Mouse (Mus musculus) cortical plate, adult 2 months (tissue): Measurements from ENCODE around the gene Stk11. TPM values are rescaled to one million over a fixed set of nuclear protein-coding genes. Genes with fewer than 3 reads are reported as not detected.
A peak's percentile ranks its signal among the peaks of the same experiment; 100 is the strongest.

Experiments
- H3K27ac ChIP-seq: fragments of 200-500 bp; 2 replicates; pipeline ENCODE4 v1.5.1; 2012; ENCODE audit warnings: low read length, control low read depth, inconsistent platforms; ENCODE audit not compliant: insufficient read depth
- H3K4me1 ChIP-seq: fragments of 200-500 bp; 2 replicates; pipeline ENCODE4 v1.6.1; 2011; ENCODE audit warnings: low read length; ENCODE audit not compliant: control insufficient read depth, insufficient read depth
- H3K4me3 ChIP-seq: fragments of 200-500 bp; 2 replicates; pipeline ENCODE4 v1.5.1; 2011; ENCODE audit warnings: mild to moderate bottlenecking, low read length, control low read depth; ENCODE audit not compliant: insufficient read depth
- CTCF ChIP-seq: fragments of 200-500 bp; IDR thresholded peaks from 2 replicates; pipeline ENCODE4 v1.5.1; 2011; ENCODE audit warnings: mild to moderate bottlenecking, control low read depth, low read length; ENCODE audit not compliant: insufficient read depth; ENCODE audit errors: extremely low read depth
- POLR2A ChIP-seq: fragments of 200-500 bp; IDR thresholded peaks from 2 replicates; pipeline ENCODE4 v1.6.1; 2011; ENCODE audit warnings: mild to moderate bottlenecking, low read length, control low read depth; ENCODE audit not compliant: insufficient read depth; ENCODE audit errors: extremely low read depth
- polyA plus RNA-seq: library from polyadenylated mRNA; depleted of rRNA; stranded (reverse); fragments of >200 nt; gene quantifications from 2 replicates; pipeline ENCODE4 v1.2.3, GENCODE M21; 2012

Gene Stk11
- polyA plus RNA-seq, 1 experiment = 94.2 TPM

DNA sequence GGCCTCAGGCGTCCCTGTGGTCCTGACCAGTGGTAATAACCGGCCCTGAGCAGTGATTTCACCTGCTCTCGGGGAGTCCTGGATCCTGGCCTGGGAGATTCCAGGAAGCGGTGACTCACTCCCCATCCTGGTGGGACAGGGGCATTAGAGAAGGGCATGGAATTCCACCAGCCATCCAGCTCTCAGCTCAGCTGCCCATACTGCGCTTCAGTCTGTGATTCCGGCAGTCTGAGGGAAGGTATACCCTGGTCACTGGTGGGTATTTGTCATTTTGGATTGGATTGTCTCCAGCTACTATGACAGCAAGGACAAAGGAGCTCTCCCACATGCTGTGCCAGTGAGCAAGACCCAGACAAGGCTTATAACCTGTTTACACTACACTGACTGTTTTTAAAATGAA lies 7.9 kb upstream of the Stk11 start:
- H3K4me3 ChIP-seq = no peak overlapping the region
- no peak overlapping the region for H3K27ac ChIP-seq
- H3K4me1 ChIP-seq = no peaks in the 10 kb centered on the region
- TF ChIP-seq POLR2A (no peak), CTCF (no peak)

DNA sequence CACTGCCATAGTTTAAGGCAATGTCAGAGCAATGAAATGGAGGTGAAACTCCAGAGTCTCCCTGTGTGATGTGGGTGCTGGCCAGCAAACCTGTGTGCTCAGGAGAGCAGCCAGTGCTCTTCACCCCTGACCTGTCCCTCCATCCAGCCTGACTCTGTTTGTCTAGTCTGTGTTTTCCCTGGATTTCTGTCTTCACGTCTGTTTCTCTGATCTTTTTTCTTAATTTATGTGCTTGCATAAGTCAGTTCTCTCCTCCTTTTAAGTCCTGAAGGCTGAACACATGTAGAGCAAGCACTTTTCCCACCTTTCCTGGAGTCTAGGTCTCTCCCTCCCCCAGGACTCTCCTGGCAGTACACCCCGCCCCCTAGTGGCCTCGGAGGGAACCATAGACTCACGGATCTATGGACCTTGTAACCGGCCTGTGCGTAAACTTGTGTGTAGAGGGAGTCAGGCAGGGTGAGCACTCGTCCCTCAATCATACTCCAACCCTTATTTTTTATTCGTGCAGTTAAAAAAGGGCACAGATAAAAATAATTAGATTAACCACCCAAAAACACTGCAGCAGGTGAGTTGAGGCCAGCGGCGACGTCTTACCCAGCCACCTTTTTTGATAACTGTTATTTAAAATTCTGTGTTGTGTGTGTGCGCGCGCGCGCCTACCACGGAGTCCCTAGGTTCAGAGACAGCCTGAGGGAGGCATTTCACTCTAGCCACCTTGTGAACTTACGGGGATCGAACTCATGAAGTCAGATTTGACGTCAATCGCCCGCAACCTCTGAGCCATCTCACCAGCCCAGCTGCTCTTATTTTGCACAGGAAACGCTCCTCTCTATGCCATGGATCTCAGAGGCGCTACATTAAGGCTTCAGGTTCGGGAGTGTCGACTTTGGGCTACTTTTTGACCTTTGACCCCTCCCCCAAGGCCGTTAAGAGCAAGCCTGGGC lies 990 bp upstream of the Stk11 start:
- peak; percentile 81 for TF ChIP-seq CTCF
- no peak for TF ChIP-seq POLR2A
- H3K4me1 ChIP-seq = peaks cover 3% of the 10 kb centered on the region
- peak overlapping the region; percentile 68 for H3K27ac ChIP-seq
- H3K4me3 ChIP-seq = peak overlapping the region; percentile 41

DNA sequence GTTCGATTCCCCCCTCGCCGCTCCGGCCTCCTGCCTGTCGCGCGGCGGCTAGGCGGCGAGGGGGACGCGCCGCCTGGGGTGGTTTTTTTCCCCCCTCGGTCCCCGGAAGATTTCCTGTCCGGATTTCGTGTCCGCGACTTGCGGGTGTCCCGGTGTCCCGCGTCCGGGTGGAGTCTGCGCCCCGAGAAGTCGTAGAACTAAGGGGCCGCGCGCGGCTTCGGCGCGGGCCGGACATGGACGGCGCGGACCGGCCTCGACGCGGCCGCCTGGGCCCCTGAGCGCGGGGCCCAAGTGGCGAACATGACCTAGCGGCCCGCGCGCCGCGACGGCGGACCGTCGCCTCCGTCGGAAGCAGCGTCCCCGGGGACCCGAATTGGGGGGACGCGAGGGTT lies 337 bp downstream of the Stk11 start:
- TF ChIP-seq CTCF (no peak), POLR2A (no peak)
- H3K4me1 ChIP-seq = peaks cover 3% of the 10 kb centered on the region
- 0 out of 2 replicates have a peak overlapping the region, but pooled peaks have one; percentile 15 for H3K27ac ChIP-seq
- peak overlapping the region; percentile 71 for H3K4me3 ChIP-seq

DNA sequence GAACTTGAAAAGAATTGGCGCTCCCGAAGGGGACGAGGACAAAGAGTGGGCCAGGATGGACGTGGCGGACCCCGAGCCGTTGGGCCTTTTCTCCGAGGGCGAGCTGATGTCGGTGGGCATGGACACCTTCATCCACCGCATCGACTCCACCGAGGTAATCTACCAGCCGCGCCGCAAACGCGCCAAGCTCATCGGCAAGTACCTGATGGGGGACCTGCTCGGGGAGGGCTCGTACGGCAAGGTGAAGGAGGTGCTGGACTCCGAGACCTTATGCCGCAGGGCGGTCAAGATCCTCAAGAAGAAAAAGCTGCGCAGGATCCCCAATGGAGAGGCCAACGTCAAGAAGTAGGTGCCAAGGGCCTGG lies 942 bp downstream of the Stk11 start:
- TF ChIP-seq POLR2A = no peak
- no peak for TF ChIP-seq CTCF
- H3K4me3 ChIP-seq = peak overlapping the region; percentile 71
- no peak overlapping the region for H3K27ac ChIP-seq
- H3K4me1 ChIP-seq = peaks cover 3% of the 10 kb centered on the region

DNA sequence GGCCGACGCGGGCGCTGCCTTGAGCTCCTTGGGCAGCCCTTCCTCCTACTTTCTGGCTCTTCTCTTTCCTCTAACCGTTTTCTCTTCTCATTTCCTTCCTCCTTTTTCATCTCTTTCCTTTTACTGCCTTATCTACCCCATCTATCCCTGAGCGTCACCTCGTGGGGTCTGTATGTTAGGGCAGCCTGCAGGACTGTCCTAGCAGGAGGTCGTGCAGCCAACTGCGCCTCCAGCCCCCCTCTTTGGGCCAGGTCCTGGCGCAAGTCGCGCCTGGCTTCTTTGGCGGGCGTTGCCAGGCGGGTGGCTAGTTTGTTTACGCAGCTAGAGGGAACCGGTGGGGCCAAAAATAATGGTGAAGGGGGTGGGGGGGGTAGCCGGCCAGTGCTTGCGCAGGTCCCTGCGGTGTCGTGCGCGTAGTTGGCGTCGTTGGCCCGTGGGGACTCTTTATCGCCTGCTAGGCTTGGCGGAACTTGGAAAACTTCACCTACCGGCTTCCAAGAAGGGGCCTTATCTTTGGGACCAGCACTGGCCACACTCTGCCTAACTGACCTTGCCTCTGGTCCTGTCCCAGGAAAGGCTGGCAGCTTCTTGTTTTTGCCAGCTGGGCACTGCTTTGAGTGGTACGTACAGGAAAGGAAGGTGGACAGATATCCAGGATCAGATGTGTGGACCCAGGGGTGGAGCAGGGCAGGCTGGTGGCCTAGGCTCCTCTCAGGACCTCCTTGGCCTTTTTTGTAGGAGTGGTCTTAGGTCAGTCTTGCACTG lies 1.5 kb downstream of the Stk11 start:
- TF ChIP-seq POLR2A (no peak), CTCF (no peak)
- Histone ChIP-seq H3K4me3 (peak overlapping the region; percentile 71), H3K27ac (no peak overlapping the region; the same call in 1 of the 2 replicates), H3K4me1 (peaks cover 3% of the 10 kb centered on the region)

DNA sequence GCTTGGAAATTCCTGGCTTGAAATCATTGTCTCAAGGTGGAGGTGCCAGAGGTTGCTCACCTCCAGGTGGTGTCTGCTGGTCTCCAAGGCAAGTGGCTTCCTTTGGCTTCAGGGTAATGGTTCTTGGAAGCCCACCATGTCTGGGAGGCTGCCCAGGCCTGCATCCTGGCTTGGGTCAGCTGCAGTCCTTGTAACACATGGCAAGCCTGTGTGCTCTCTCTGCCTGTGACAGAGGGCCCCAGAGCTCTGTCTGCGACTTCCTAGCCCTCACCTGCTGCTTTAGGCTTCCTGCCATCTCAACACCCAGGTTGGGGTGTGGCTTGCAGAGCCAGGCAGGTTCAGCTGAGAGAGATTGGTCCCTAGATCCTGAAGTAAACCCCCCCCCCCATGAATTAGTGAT lies 2.1 kb downstream of the Stk11 start:
- peaks cover 3% of the 10 kb centered on the region for H3K4me1 ChIP-seq
- no peak overlapping the region for H3K27ac ChIP-seq
- H3K4me3 ChIP-seq = peak overlapping the region; percentile 71; the same call in 1 of the 2 replicates
- TF ChIP-seq POLR2A (no peak), CTCF (no peak)

DNA sequence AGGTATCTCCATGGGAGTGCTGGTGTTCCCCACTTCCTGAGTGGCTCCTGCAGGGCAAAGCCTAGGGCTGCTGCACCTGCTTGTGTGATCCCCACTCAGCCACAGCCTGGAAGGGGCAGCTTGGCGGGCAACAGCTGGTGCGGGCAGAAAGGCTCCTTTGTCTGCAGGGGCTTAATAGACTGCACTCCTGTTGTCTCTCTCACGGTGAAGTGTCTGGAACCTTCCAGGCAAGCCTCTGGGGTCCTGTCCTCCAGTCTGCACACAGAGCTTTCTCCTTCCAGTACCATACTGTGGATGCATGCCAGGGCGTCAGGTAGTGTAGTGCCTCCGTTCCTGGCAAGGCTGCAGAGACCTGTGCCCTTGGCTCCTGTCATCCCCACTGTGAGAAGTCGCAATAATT lies 2.9 kb downstream of the Stk11 start:
- Histone ChIP-seq H3K4me3 (no peak overlapping the region), H3K4me1 (peaks cover 3% of the 10 kb centered on the region), H3K27ac (no peak overlapping the region)
- TF ChIP-seq CTCF (no peak), POLR2A (no peak)

DNA sequence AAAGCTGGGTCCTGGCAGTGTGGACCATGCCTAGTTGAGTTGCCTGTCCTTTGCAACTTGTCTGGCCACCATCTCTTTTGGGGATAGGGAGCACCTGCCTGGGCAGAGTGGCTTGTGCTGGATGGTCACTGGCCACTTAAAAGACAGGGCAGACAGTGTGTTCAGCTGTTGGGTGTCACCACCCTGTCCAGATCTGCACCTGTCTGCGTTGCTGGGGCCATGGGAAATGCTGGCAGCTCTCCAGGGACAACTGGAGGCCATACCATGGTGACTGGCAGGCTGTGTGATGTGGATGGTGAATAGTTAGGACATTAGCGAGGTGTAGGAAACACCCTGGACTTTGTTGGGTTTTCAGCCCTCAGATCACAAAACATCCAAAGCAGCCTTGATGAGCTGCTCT lies 4.5 kb downstream of the Stk11 start:
- H3K27ac ChIP-seq = no peak overlapping the region
- no peak overlapping the region for H3K4me3 ChIP-seq
- TF ChIP-seq CTCF (no peak), POLR2A (no peak)
- H3K4me1 ChIP-seq = peaks cover 3% of the 10 kb centered on the region

DNA sequence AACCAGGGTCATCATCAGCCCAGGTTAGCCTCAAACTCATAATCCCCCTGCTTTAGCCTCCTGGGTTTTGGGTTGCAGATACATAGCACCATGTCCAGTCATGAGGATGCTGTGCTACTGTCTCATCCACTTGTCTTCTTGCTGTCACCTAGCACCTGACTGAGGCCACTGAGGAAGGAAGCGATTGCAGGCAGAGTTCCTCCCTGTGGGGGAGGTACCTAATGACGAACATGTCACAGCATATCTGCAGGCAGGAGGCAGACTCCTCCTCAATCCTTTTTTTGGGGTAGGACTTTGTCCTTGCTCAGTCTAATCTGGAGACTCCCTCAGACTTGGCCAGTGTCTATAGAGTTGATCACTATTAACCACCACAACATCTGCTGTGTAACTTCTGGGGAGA lies 6.0 kb downstream of the Stk11 start:
- no peak overlapping the region for H3K27ac ChIP-seq
- no peak for TF ChIP-seq POLR2A
- TF ChIP-seq CTCF = no peak
- H3K4me1 ChIP-seq = peaks cover 3% of the 10 kb centered on the region
- H3K4me3 ChIP-seq = no peak overlapping the region

DNA sequence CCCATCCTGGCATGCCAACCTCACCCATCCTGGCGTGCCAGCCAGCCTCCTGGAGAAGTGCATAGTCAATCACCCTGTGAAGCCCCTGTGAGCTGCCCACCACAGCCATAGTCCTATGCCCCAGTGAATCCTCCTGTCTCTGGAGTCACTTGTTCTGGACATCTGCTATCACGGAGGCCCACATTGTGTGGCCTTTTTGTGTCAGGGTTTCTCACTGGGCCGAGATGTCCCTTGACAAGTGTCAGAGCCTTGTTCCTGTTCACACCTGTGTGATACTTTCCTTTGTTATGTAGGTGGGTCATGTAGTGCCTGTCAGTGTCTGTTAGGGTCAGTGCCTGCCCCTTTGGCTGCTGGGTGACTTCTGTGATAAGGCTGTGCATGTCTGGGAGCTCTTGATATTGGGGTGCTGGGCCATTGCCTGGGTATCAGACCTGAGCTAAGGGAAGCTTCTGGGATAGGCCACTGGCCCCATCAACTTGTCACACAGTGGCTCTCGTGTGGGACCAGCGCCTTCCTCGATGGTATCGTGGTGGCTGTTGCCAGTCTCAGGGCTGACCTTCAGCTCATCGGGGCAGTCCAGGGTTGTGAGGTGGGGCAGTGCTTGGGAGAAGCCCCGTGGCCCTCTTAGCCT lies 8.4 kb downstream of the Stk11 start:
- no peak for TF ChIP-seq POLR2A
- TF ChIP-seq CTCF = no peak
- H3K27ac ChIP-seq = no peak overlapping the region
- no peak overlapping the region for H3K4me3 ChIP-seq
- H3K4me1 ChIP-seq = no peaks in the 10 kb centered on the region; the same call in 1 of the 2 replicates
